Mouse (Mus musculus) hindbrain, embryonic 15.5 days (tissue): ENCODE results near the gene Msmp. TPM values are rescaled to one million over a fixed set of nuclear protein-coding genes. Genes with fewer than 3 reads are reported as not detected.
"Not testable (repeated sequence)": the region's sequence is repeated elsewhere in the genome, so short reads cannot be mapped to it uniquely, and the experiment has no call there.

Experiments used
- ATAC-seq: fragments of 200-750 bp; cut with Nextera tagmentation; 2 replicates; pipeline ENCODE4 v1.8.0; 2017; ENCODE audit warnings: low read depth, moderate number of reproducible peaks, moderate TSS enrichment; ENCODE audit not compliant: low FRiP score
- H3K27ac ChIP-seq: fragments of 300-500 bp; sonication (generic); replicated peaks from 2 replicates; pipeline ENCODE4 v1.5.1; 2015; ENCODE audit warnings: mild to moderate bottlenecking, inconsistent platforms
- H3K27me3 ChIP-seq: fragments of 300-500 bp; sonication (generic); 2 replicates; pipeline ENCODE4 v1.6.1; 2015; ENCODE audit warnings: control low read depth, inconsistent platforms
- H3K36me3 ChIP-seq: fragments of 300-500 bp; sonication (generic); 2 replicates; pipeline ENCODE4 v1.6.1; 2015; ENCODE audit warnings: control low read depth, inconsistent platforms
- H3K4me1 ChIP-seq: fragments of 300-500 bp; sonication (generic); replicated peaks from 2 replicates; pipeline ENCODE4 v1.6.1; 2015; ENCODE audit warnings: control low read depth, inconsistent platforms
- H3K4me2 ChIP-seq: fragments of 300-500 bp; sonication (generic); 2 replicates; pipeline ENCODE4 v1.6.1; 2015; ENCODE audit warnings: moderate library complexity, mild to moderate bottlenecking, inconsistent platforms
- H3K4me3 ChIP-seq: fragments of 300-500 bp; sonication (generic); 2 replicates; pipeline ENCODE4 v1.5.1; 2015; ENCODE audit warnings: mild to moderate bottlenecking, inconsistent platforms
- H3K9ac ChIP-seq: fragments of 300-500 bp; sonication (generic); 2 replicates; pipeline ENCODE4 v1.6.1; 2015; ENCODE audit warnings: inconsistent platforms
- H3K9me3 ChIP-seq: fragments of 300-500 bp; sonication (generic); 2 replicates; pipeline ENCODE4 v1.6.1; 2016; ENCODE audit warnings: control low read depth, inconsistent platforms
- WGBS: fragments of 180-500 bp; shearing (Covaris S2); methylation state at CpG from one replicate; pipeline ENCODE4 v1.1.7; 2015; 5-methylcytosine and 5-hydroxymethylcytosine counted together
- polyA plus RNA-seq: library from polyadenylated mRNA; unstranded; fragments of >200 nt; fragmentation: Nextera tagmentation; extraction: Ambion mirVana; gene quantifications from 2 replicates; pipeline ENCODE4 v1.2.1, GENCODE M21; 2015

Gene Msmp
- polyA plus RNA-seq, 1 experiment from 2014 or later, result 1.6 TPM

- Histone ChIP-seq H3K27me3 (no peaks in the 10 kb centered on the region), H3K4me2 (no peak overlapping the region), H3K36me3 (no peaks in the 10 kb centered on the region), H3K9me3 (no peaks in the 10 kb centered on the region), H3K4me1 (no peaks in the 10 kb centered on the region), H3K4me3 (no peak overlapping the region), H3K9ac (no peak overlapping the region), H3K27ac (no peak overlapping the region)
- ATAC-seq, result no peak
- 70% methylated on average over 3 of the region's 3 CpGs for WGBS
Measured at GRCm38 (mm10) chr4:43613060-43613730, 28.9 kb upstream of the Msmp start.

GRCm38 (mm10) chr4:43612534-43612933 lies 28.2 kb upstream of the Msmp start:
- 78% methylated on average over 10 of the region's 10 CpGs for WGBS
- Histone ChIP-seq H3K36me3 (no peaks in the 10 kb centered on the region), H3K9ac (no peak overlapping the region), H3K4me1 (no peaks in the 10 kb centered on the region), H3K4me2 (no peak overlapping the region), H3K9me3 (no peaks in the 10 kb centered on the region), H3K27ac (no peak overlapping the region), H3K27me3 (no peaks in the 10 kb centered on the region), H3K4me3 (no peak overlapping the region)
- ATAC-seq, result no peak

GRCm38 (mm10) chr4:43604751-43605685 lies 20.7 kb upstream of the Msmp start:
- Histone ChIP-seq H3K4me1 (no peaks in the 10 kb centered on the region), H3K36me3 (no peaks in the 10 kb centered on the region), H3K4me3 (no peak overlapping the region), H3K27me3 (no peaks in the 10 kb centered on the region), H3K4me2 (no peak overlapping the region), H3K9me3 (no peaks in the 10 kb centered on the region), H3K27ac (no peak overlapping the region), H3K9ac (no peak overlapping the region)
- 80% methylated on average over 9 of the region's 9 CpGs for WGBS
- ATAC-seq, result no peak

GRCm38 (mm10) chr4:43604099-43604498 lies 19.8 kb upstream of the Msmp start:
- 73% methylated on average over 3 of the region's 3 CpGs for WGBS
- no peak overlapping the region for H3K27ac ChIP-seq
- no peaks in the 10 kb centered on the region for H3K27me3 ChIP-seq
- no peaks in the 10 kb centered on the region for H3K9me3 ChIP-seq
- H3K36me3 ChIP-seq, result no peaks in the 10 kb centered on the region
- no peak overlapping the region for H3K9ac ChIP-seq
- no peak for ATAC-seq
- H3K4me2 ChIP-seq, result no peak overlapping the region
- H3K4me3 ChIP-seq, result no peak overlapping the region
- no peaks in the 10 kb centered on the region for H3K4me1 ChIP-seq

- Histone ChIP-seq H3K27ac (no peak overlapping the region), H3K36me3 (no peaks in the 10 kb centered on the region), H3K4me1 (no peaks in the 10 kb centered on the region), H3K27me3 (no peaks in the 10 kb centered on the region), H3K4me2 (no peak overlapping the region), H3K4me3 (no peak overlapping the region), H3K9ac (no peak overlapping the region), H3K9me3 (no peaks in the 10 kb centered on the region)
- no peak for ATAC-seq
- 83% methylated on average over 9 of the region's 9 CpGs for WGBS
Measured at GRCm38 (mm10) chr4:43600195-43600934, 16.1 kb upstream of the Msmp start.

GRCm38 (mm10) chr4:43598650-43599380 lies 14.5 kb upstream of the Msmp start:
- ATAC-seq, result no peak
- Histone ChIP-seq H3K4me3 (no peak overlapping the region), H3K4me1 (no peaks in the 10 kb centered on the region), H3K36me3 (no peaks in the 10 kb centered on the region), H3K27ac (no peak overlapping the region), H3K4me2 (no peak overlapping the region), H3K9me3 (no peaks in the 10 kb centered on the region), H3K27me3 (no peaks in the 10 kb centered on the region), H3K9ac (no peak overlapping the region)
- 93% methylated on average over 7 of the region's 7 CpGs for WGBS

- H3K9ac ChIP-seq, result no peak overlapping the region
- whole genome bisulfite sequencing, result 85% methylated on average over 4 of the region's 4 CpGs
- H3K27me3 ChIP-seq, result no peaks in the 10 kb centered on the region
- H3K36me3 ChIP-seq, result no peaks in the 10 kb centered on the region
- no peak for ATAC-seq
- H3K9me3 ChIP-seq, result no peaks in the 10 kb centered on the region
- no peak overlapping the region for H3K27ac ChIP-seq
- no peak overlapping the region for H3K4me2 ChIP-seq
- H3K4me3 ChIP-seq, result no peak overlapping the region
- H3K4me1 ChIP-seq, result no peaks in the 10 kb centered on the region
Measured at GRCm38 (mm10) chr4:43598200-43598599, 13.9 kb upstream of the Msmp start.

- 88% methylated on average over 2 of the region's 2 CpGs for whole genome bisulfite sequencing
- not testable (repeated sequence) for H3K27me3 ChIP-seq, H3K4me1 ChIP-seq, H3K4me3 ChIP-seq, H3K4me2 ChIP-seq, H3K36me3 ChIP-seq, H3K9ac ChIP-seq, H3K9me3 ChIP-seq, H3K27ac ChIP-seq, ATAC-seq
Measured at GRCm38 (mm10) chr4:43596597-43596996, 12.3 kb upstream of the Msmp start.

GRCm38 (mm10) chr4:43593453-43593852 lies 9.2 kb upstream of the Msmp start:
- WGBS, result 71% methylated on average over 3 of the region's 3 CpGs

GRCm38 (mm10) chr4:43591961-43592360 lies 7.7 kb upstream of the Msmp start:
- H3K9me3 ChIP-seq, result no peaks in the 10 kb centered on the region
- no peak overlapping the region for H3K27ac ChIP-seq
- ATAC-seq, result no peak
- H3K4me1 ChIP-seq, result no peaks in the 10 kb centered on the region
- H3K36me3 ChIP-seq, result no peaks in the 10 kb centered on the region
- WGBS, result 74% methylated on average over 3 of the region's 3 CpGs
- no peak overlapping the region for H3K9ac ChIP-seq
- H3K4me2 ChIP-seq, result no peak overlapping the region
- H3K4me3 ChIP-seq, result no peak overlapping the region
- no peaks in the 10 kb centered on the region for H3K27me3 ChIP-seq

More at GRCm38 (mm10) chr4:43593453-43593852, 9.2 kb upstream of the Msmp start:
- H3K9ac ChIP-seq, result no peak overlapping the region
- H3K27me3 ChIP-seq, result no peaks in the 10 kb centered on the region
- ATAC-seq, result no peak
- no peaks in the 10 kb centered on the region for H3K9me3 ChIP-seq
- no peak overlapping the region for H3K27ac ChIP-seq
- H3K36me3 ChIP-seq, result no peaks in the 10 kb centered on the region
- H3K4me2 ChIP-seq, result no peak overlapping the region
- no peak overlapping the region for H3K4me3 ChIP-seq
- no peaks in the 10 kb centered on the region for H3K4me1 ChIP-seq

GRCm38 (mm10) chr4:43591543-43591942 lies 7.2 kb upstream of the Msmp start:
- ATAC-seq, result no peak
- Histone ChIP-seq H3K4me1 (no peaks in the 10 kb centered on the region), H3K9ac (no peak overlapping the region), H3K9me3 (no peaks in the 10 kb centered on the region), H3K27me3 (no peaks in the 10 kb centered on the region), H3K36me3 (no peaks in the 10 kb centered on the region), H3K27ac (no peak overlapping the region), H3K4me3 (no peak overlapping the region), H3K4me2 (no peak overlapping the region)
- 90% methylated on average over 5 of the region's 5 CpGs for WGBS
